Mouse (Mus musculus) midbrain, embryonic 15.5 days (tissue): ENCODE data around the gene Ltk. TPM values are rescaled to one million over a fixed set of nuclear protein-coding genes. Genes with fewer than 3 reads are reported as not detected.

Source experiments
- ATAC-seq: fragments of 200-750 bp; cut with Nextera tagmentation; replicated peaks from 2 replicates; pipeline ENCODE4 v1.8.0; 2017; ENCODE audit warnings: moderate TSS enrichment
- H3K27ac ChIP-seq: fragments of 300-500 bp; sonication (generic); 2 replicates; pipeline ENCODE4 v1.5.1; 2015; ENCODE audit warnings: mild to moderate bottlenecking, inconsistent platforms
- H3K27me3 ChIP-seq: fragments of 300-500 bp; sonication (generic); replicated peaks from 2 replicates; pipeline ENCODE4 v1.6.1; 2015; ENCODE audit warnings: inconsistent platforms
- H3K36me3 ChIP-seq: fragments of 300-500 bp; sonication (generic); replicated peaks from 2 replicates; pipeline ENCODE4 v1.6.1; 2015; ENCODE audit warnings: inconsistent platforms
- H3K4me1 ChIP-seq: fragments of 300-500 bp; sonication (generic); 2 replicates; pipeline ENCODE4 v1.6.1; 2015; ENCODE audit warnings: inconsistent platforms
- H3K4me2 ChIP-seq: fragments of 300-500 bp; sonication (generic); 2 replicates; pipeline ENCODE4 v1.6.1; 2015; ENCODE audit warnings: inconsistent platforms, mild to moderate bottlenecking, moderate library complexity
- H3K4me3 ChIP-seq: fragments of 300-500 bp; sonication (generic); 2 replicates; pipeline ENCODE4 v1.5.1; 2015; ENCODE audit warnings: mild to moderate bottlenecking, inconsistent platforms
- H3K9ac ChIP-seq: fragments of 300-500 bp; sonication (generic); 2 replicates; pipeline ENCODE4 v1.6.1; 2015; ENCODE audit warnings: mild to moderate bottlenecking, inconsistent platforms
- H3K9me3 ChIP-seq: fragments of 300-500 bp; sonication (generic); 2 replicates; pipeline ENCODE4 v1.6.1; 2016; ENCODE audit warnings: inconsistent platforms
- WGBS: fragments of 180-500 bp; shearing (Covaris S2); methylation state at CpG from one replicate; pipeline ENCODE4 v1.1.7; 2015; ENCODE audit warnings: mixed read lengths; 5-methylcytosine and 5-hydroxymethylcytosine counted together
- polyA plus RNA-seq: library from polyadenylated mRNA; unstranded; fragments of >200 nt; fragmentation: Nextera tagmentation; extraction: Ambion mirVana; gene quantifications from 2 replicates; pipeline ENCODE4 v1.2.1, GENCODE M21; 2015

The Ltk gene
- polyA plus RNA-seq, 1 experiment from 2014 or later: 2.2 TPM

DNA sequence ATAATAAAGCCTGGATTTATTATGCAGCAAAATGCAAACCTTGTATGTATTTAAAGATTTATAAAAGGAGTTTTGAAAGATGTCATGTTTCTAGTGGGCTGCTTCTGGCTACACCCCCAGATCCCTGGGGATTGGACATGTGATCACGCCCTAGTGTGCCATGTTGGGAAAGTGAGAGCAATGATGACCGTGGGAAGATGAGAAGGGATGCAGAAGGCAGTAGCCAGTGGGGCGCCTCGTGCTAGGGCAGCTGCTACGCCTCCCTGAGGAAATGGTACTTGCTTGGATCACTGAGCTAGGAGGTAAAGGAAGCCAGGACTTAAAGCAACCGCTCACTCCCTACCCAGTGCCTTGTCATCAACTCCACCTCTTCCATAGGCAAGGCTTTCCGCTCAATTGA lies 12.7 kb downstream of the Ltk start:
- no peak overlapping the region for H3K4me2 ChIP-seq
- H3K9ac ChIP-seq: no peak overlapping the region
- no peak overlapping the region for H3K4me3 ChIP-seq
- H3K27ac ChIP-seq: no peak overlapping the region
- H3K9me3 ChIP-seq: no peaks in the 10 kb centered on the region
- ATAC-seq: no peak
- peaks cover 21% of the 10 kb centered on the region for H3K4me1 ChIP-seq
- 83% methylated on average over 7 of the region's 7 CpGs for WGBS
- peaks cover 47% of the 10 kb centered on the region for H3K27me3 ChIP-seq
- H3K36me3 ChIP-seq: no peaks in the 10 kb centered on the region

DNA sequence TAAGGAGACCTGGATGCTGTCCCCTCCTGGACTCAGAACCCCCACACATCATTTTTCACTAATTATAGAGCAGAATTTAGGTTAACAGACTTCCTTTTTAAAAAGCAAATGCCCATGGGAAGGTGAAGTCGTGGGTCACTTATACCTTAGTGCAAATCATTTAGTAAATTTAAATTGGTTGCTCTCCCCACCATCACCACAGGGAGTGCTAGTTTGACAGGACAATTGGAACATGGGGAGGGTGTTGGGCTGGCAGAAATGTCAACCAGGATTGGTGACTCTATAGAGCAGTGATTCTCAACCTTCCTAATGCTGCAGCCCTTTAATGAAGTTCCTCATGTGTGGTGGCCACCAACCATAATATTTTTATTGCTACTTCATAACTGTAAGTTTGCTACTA lies 14.9 kb downstream of the Ltk start:
- no peaks in the 10 kb centered on the region for H3K9me3 ChIP-seq
- H3K9ac ChIP-seq: no peak overlapping the region
- H3K4me3 ChIP-seq: no peak overlapping the region
- no peak overlapping the region for H3K4me2 ChIP-seq
- no peak for ATAC-seq
- 5% methylated on average over 1 of the region's 1 CpGs for WGBS
- no peak overlapping the region for H3K27ac ChIP-seq
- peaks cover 62% of the 10 kb centered on the region for H3K27me3 ChIP-seq
- peaks cover 34% of the 10 kb centered on the region for H3K4me1 ChIP-seq
- no peaks in the 10 kb centered on the region for H3K36me3 ChIP-seq

DNA sequence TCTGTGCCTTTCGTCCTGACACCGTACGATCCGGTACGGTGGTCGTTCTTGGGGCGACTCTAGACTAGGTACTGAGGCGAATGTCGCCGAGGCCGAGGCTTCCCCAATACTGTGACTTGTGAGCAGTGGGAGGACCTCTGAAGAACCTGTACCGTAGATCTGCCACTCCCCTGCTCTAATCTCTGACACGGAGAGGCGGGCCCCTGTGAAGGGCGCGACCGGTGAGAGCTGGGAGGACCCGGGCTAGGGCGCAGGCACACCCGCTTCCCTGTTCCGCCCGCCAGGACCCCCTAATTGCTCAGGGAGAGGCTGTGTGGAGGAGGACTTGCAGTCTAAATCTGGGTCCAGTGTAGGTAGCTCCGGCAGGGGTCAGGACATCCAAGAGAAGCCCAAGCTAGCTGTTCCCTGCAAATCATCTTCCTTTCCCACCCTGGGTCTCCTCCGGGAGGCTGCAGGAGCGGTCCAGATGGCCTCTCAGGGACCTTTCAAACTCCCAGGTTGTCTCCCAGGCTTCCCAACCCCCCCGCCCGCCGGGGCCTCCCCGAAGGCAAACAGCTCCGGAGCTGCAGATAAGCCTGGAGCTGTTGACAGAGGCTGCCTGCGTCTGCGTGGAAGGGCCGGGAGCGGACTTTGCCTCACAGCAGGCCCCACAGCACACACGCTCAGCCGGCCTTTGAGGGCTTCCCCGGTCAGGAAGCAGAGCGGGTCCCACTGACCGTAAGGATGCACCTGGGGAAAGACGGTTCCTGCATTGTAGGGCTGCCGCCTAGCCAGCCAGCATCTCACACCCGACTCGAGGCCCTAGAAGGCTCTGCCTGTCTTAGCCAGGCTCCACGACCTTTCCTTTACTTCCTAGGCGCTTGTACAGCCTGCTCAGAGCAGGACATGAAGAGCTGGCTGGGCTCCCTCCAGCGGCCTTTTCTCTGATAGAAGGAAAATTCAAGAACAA lies 15.8 kb downstream of the Ltk start:
- 3% methylated on average over 46 of the region's 46 CpGs for WGBS
- peaks cover 60% of the 10 kb centered on the region for H3K27me3 ChIP-seq
- H3K4me2 ChIP-seq: peak overlapping the region; percentile 33
- no peak overlapping the region; the same call in 1 of the 2 replicates for H3K9ac ChIP-seq
- H3K4me3 ChIP-seq: 0 out of 2 replicates have a peak overlapping the region, but pooled peaks have one; percentile 9
- H3K36me3 ChIP-seq: no peaks in the 10 kb centered on the region
- no peaks in the 10 kb centered on the region for H3K9me3 ChIP-seq
- H3K4me1 ChIP-seq: peaks cover 34% of the 10 kb centered on the region
- H3K27ac ChIP-seq: no peak overlapping the region
- no peak for ATAC-seq

DNA sequence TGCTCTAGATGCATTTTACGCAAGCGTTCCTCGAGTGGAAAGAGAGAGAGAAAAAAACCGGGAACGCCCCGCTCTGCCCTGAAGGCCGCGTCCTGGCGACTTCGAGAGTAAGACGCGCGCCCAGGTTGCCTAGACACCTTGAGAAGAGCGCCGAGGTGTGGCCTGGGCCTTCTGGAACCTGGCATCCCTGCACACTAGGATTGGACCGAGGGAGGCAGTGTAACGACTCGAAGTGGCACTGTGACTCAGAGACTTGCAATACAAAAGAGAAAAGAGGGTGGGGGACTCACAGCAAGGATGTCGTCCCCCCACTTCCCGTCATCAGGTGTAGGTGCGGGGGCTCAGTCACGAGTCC lies 16.4 kb downstream of the Ltk start:
- Histone ChIP-seq H3K4me1 (peaks cover 34% of the 10 kb centered on the region), H3K4me2 (peak overlapping the region; percentile 33), H3K36me3 (no peaks in the 10 kb centered on the region), H3K9ac (no peak overlapping the region), H3K4me3 (peak overlapping the region; percentile 48; the same call in 1 of the 2 replicates), H3K27ac (no peak overlapping the region), H3K9me3 (no peaks in the 10 kb centered on the region), H3K27me3 (peaks cover 57% of the 10 kb centered on the region)
- 3% methylated on average over 22 of the region's 22 CpGs for WGBS
- no peak for ATAC-seq

DNA sequence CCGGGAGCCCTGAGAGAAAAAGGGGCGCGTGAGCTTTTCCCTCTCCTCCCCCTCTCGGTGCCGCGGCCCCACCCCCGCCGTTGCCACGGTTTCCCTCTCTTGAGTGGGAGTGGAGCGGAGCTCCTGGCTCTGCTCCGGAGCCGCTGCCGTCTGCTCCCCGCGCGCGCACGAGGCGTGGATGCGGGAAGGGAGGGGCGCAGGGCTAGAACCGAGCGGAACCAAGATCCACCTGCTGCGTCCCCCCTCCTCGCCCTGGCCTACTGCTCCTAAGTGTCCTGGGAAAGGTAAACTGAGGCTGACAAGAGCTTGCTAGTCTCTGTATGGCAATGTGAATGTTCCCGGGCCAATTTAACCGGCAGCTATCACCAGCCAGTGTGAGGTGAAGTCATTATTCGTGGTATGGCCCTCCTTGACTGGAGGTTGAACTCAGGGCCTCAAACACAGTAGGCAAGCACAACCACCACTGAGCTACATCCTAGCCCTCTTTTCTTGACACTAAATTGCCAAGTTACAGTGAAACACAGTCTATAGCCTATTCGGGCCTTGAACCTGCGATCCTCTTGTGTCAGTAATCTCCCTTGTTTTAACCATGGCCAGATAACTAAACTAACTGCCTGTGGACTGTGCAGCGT lies 16.9 kb downstream of the Ltk start:
- Histone ChIP-seq H3K9ac (no peak overlapping the region; the same call in 1 of the 2 replicates), H3K36me3 (no peaks in the 10 kb centered on the region), H3K9me3 (no peaks in the 10 kb centered on the region), H3K27ac (no peak overlapping the region), H3K27me3 (peaks cover 57% of the 10 kb centered on the region), H3K4me3 (peak overlapping the region; percentile 48), H3K4me2 (peak overlapping the region; percentile 86), H3K4me1 (peaks cover 34% of the 10 kb centered on the region)
- WGBS: 7% methylated on average over 26 of the region's 31 CpGs
- ATAC-seq: 0 out of 2 replicates have a peak, but pooled peaks have one; percentile 18

DNA sequence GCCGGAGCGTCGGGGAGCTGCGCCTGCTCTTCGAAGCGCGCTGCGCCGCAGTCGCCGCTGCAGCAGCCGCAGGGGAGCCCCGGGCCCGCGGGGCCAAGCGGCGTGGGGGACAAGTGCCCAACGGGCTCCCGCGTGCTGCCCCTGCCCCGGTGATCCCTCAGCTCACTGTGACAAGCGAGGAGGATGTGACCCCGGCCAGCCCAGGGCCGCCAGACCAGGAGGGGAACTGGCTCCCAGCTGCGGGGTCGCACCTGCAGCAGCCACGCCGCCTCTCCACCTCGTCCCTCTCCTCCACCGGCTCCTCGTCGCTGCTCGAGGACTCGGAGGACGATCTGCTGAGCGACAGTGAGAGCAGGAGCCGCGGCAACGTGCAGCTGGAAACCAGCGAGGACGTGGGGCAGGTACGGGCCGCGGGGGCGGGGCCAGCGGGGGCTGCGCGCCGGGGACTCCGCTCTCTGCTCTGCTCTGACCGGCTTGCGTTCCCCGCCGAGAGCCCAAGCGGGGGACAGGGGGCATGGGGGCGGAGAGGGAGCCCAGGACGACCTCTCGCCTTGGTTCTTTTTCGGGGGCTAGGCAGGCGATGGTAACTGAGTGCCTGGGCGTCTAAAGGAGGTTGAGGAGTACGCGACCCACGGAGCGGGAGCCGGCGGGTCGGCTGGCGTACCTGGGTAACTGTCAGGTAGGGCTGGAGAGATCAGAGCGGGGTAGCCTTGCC lies 17.6 kb downstream of the Ltk start:
- peak overlapping the region; percentile 86 for H3K4me2 ChIP-seq
- ATAC-seq: peak; percentile 48
- no peaks in the 10 kb centered on the region for H3K36me3 ChIP-seq
- peaks cover 55% of the 10 kb centered on the region for H3K27me3 ChIP-seq
- H3K9me3 ChIP-seq: no peaks in the 10 kb centered on the region
- H3K9ac ChIP-seq: peak overlapping the region; percentile 32; the same call in 1 of the 2 replicates
- peak overlapping the region; percentile 48 for H3K4me3 ChIP-seq
- WGBS: under 1% methylated on average over 69 of the region's 70 CpGs
- no peak overlapping the region for H3K27ac ChIP-seq
- H3K4me1 ChIP-seq: peaks cover 34% of the 10 kb centered on the region

DNA sequence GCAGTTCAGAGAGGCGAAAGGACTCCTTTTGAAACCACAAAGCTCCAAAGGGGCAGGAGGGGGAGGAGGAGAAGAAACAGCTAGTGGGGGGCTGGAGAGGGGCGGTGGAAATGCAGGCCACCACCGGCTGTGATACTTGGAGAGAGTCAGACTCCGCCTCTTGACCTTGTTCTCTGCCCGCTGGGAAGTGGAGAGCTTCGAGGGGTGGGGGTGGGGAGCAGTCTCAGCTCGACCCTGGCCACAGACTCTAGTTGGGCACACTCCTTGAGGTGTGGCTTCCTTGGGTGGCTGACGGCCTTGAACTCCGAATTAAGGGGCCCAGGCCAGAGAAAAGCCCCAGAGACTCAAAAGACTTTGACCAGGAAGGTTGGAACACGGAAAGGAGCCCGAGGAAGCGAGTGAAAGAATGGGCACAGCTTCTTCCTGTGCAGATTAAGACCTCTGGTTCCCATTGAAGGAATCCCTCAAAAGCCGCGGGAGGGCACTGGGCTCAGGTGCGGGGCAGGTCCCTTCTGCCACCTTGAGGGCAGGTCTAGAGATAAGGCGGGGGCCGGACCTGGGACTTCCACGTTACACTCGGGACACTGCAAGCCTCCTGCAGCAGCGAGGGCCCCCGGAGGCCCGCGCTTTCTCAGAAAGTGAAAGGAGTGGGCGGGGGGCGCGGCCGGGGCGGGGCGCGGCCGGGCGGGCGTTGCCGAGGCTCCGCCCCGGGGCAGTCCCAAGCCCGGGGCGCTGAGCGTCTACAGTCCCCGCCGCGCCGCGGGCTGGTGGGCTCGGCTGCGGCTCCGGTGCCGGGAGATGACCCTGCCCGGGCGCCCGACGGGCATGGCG lies 18.4 kb downstream of the Ltk start, which contains the start of gene Itpka:
Itpka (plus strand) TSS at position 757 of the 831 bp plus-strand sequence.
- no peak within 1 kb of the TSS for H3K27ac ChIP-seq
- ATAC-seq: peak; percentile 66
- under 1% methylated on average over 44 of the region's 53 CpGs for WGBS
- H3K27me3 ChIP-seq: peaks cover 59% of the 10 kb centered on the region
- H3K9ac ChIP-seq: peak within 1 kb of the TSS; percentile 32; the same call in 1 of the 2 replicates
- H3K4me1 ChIP-seq: peaks cover 34% of the 10 kb centered on the region
- peak within 1 kb of the TSS; percentile 86 for H3K4me2 ChIP-seq
- no peaks in the 10 kb centered on the region for H3K9me3 ChIP-seq
- H3K4me3 ChIP-seq: peak within 1 kb of the TSS; percentile 48
- H3K36me3 ChIP-seq: no peaks in the 10 kb centered on the region

DNA sequence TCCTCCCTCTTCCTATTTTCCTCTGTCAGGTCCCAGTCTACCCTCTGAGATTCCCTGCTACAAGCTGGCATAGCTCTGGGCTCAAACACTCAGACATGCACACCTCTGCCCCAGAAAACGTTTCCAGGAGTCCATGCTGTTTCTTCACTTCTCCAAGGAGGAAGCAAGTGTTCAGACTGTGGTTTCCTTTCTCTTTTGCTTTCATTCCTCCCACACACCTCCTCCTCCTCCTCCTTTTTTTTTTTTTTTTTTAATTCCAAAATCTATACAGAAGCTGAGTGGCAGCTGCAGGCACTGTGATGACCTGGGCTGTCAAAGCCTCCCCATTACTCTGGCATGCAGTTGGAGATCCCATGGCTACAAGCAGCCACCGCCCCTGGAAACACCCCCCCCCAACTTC lies 19.7 kb downstream of the Ltk start:
- Histone ChIP-seq H3K4me2 (no peak overlapping the region), H3K36me3 (0 out of 2 replicates have a peak, but pooled peaks cover 2% of the 10 kb centered on the region), H3K27me3 (peaks cover 57% of the 10 kb centered on the region), H3K9ac (no peak overlapping the region), H3K9me3 (no peaks in the 10 kb centered on the region), H3K4me1 (peaks cover 34% of the 10 kb centered on the region), H3K4me3 (no peak overlapping the region), H3K27ac (no peak overlapping the region)
- no peak for ATAC-seq
- WGBS: 20% methylated on average over 2 of the region's 2 CpGs

DNA sequence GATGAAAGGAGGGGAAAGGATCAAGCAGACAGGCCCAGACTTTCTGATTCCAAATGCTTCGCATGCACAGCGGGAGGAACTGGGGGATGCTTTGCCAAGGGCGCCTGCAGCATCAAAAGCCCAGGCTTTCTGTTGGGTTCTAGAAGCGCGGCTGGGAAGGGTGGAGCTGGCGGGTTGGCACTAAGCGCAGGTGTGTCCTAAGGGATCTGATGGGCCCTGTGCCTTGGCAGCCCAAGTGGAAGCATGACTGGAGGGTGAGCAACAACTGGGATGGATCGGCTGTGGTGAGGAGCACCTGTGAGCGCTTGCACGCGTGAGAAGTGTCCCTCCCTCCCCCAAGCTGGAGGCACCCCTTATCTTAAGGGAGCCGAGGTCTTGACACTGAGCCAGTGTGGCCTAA lies 23.1 kb downstream of the Ltk start:
- no peak overlapping the region for H3K4me3 ChIP-seq
- H3K27ac ChIP-seq: no peak overlapping the region
- H3K9me3 ChIP-seq: no peaks in the 10 kb centered on the region
- ATAC-seq: no peak
- H3K36me3 ChIP-seq: peaks cover 25% of the 10 kb centered on the region
- WGBS: 32% methylated on average over 12 of the region's 12 CpGs
- no peak overlapping the region for H3K9ac ChIP-seq
- peaks cover 8% of the 10 kb centered on the region for H3K4me1 ChIP-seq
- H3K4me2 ChIP-seq: no peak overlapping the region
- peaks cover 23% of the 10 kb centered on the region for H3K27me3 ChIP-seq

DNA sequence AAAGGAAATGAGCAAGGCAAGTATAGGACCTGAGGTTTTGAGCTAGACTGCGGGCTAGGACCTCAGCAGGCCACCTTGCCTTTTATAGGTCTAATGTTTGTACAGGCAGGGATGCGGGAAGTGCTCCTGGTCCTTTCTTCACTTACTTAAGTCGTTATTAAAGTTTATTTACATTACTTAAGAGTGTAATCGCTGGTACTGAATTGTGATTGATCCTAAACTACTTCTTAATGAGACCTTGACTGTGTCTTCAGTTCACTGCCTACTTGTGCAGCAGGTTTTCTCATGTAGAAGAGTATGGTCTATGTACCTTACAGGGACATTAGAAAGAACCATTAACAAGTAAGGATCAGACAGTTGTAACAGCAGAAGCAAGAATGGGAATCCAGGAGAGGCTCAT lies 29.5 kb downstream of the Ltk start:
- Histone ChIP-seq H3K27ac (no peak overlapping the region), H3K4me3 (no peak overlapping the region), H3K9me3 (no peaks in the 10 kb centered on the region), H3K36me3 (peaks cover 76% of the 10 kb centered on the region), H3K4me1 (no peaks in the 10 kb centered on the region), H3K4me2 (no peak overlapping the region), H3K27me3 (no peaks in the 10 kb centered on the region), H3K9ac (no peak overlapping the region)
- WGBS: 94% methylated on average over 4 of the region's 4 CpGs
- no peak for ATAC-seq

DNA sequence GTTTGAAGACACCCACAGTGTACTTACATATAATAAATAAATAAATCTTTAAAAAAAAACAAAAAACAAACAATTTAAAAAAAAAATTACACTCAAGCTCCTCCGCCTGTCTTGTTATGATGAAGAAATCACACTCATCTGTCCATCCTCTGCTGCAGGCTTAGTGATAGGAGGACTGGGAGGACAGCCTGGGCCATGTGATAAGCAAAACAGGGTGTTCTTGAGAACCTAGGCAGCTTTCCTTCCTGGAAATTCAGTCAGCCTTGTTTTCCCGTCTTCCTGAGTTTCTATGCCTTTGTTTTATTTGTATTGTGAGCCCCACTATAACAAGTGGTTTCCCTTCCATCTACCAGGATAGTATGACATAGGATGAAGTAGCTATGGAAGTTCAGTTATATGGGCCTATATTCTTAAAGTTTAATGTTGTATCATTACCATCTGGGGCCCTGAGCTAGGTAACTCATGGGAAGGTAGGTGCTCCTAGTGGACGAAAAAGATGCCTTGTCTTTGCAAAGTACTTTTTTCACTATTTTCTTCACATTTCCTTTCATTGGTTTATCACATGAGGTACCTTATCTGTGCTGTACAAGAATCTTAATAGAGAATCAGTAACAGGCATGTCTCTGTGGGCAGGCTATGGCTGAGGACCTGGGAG lies 32.3 kb downstream of the Ltk start:
- no peak overlapping the region for H3K4me3 ChIP-seq
- H3K4me2 ChIP-seq: no peak overlapping the region
- peaks cover 77% of the 10 kb centered on the region for H3K36me3 ChIP-seq
- H3K27ac ChIP-seq: no peak overlapping the region
- no peaks in the 10 kb centered on the region for H3K4me1 ChIP-seq
- H3K9me3 ChIP-seq: no peaks in the 10 kb centered on the region
- ATAC-seq: no peak
- WGBS: 93% methylated on average over 3 of the region's 3 CpGs
- H3K9ac ChIP-seq: no peak overlapping the region
- no peaks in the 10 kb centered on the region for H3K27me3 ChIP-seq
